Mouse (Mus musculus) liver, postnatal 0 days (tissue): ENCODE data around the gene Ankub1. TPM values are rescaled to one million over a fixed set of nuclear protein-coding genes. Genes with fewer than 3 reads are reported as not detected.

Experiments used
- ATAC-seq: fragments of 200-750 bp; cut with Nextera tagmentation; 2 replicates; pipeline ENCODE4 v1.8.0; 2017; ENCODE audit warnings: mild to moderate bottlenecking, moderate library complexity
- DNase-seq: peaks from one replicate; pipeline ENCODE4 v3.0.0-alpha.2; 2016
- H3K27ac ChIP-seq: fragments of 300-500 bp; sonication (generic); 2 replicates; pipeline ENCODE4 v1.5.1; 2014; ENCODE audit warnings: antibody characterized with exemption, moderate library complexity, mild to moderate bottlenecking, low read depth
- H3K27me3 ChIP-seq: fragments of 300-500 bp; sonication (generic); 2 replicates; pipeline ENCODE4 v1.6.1; 2014; ENCODE audit warnings: low read length, control low read depth, mixed read lengths; ENCODE audit not compliant: insufficient read depth
- H3K36me3 ChIP-seq: fragments of 300-500 bp; sonication (generic); replicated peaks from 2 replicates; pipeline ENCODE4 v1.6.1; 2014; ENCODE audit warnings: mild to moderate bottlenecking, control low read depth, low read length, moderate library complexity, mixed read lengths; ENCODE audit not compliant: insufficient read depth
- H3K4me1 ChIP-seq: fragments of 300-500 bp; sonication (generic); 2 replicates; pipeline ENCODE4 v1.6.1; 2014; ENCODE audit warnings: antibody characterized with exemption, mild to moderate bottlenecking, control low read depth; ENCODE audit not compliant: insufficient read depth
- H3K4me2 ChIP-seq: fragments of 300-500 bp; sonication (generic); 2 replicates; pipeline ENCODE4 v1.6.1; 2014; ENCODE audit warnings: low read depth, mild to moderate bottlenecking, low read length, moderate library complexity, mixed read lengths
- H3K4me3 ChIP-seq: fragments of 300-500 bp; sonication (generic); 2 replicates; pipeline ENCODE4 v1.5.1; 2014; ENCODE audit warnings: low read depth, low read length
- H3K9ac ChIP-seq: fragments of 300-500 bp; sonication (generic); replicated peaks from 2 replicates; pipeline ENCODE4 v1.6.1; 2014; ENCODE audit warnings: mild to moderate bottlenecking, moderate library complexity
- H3K9me3 ChIP-seq: fragments of 300-500 bp; sonication (generic); 2 replicates; pipeline ENCODE4 v1.6.1; 2016; ENCODE audit warnings: mild to moderate bottlenecking, control low read depth, low read length, mixed read lengths
- CTCF ChIP-seq: sonication (generic); IDR thresholded peaks from 2 replicates; pipeline ENCODE4 v1.5.1; 2016; ENCODE audit warnings: antibody characterized with exemption, low read depth
- EP300 ChIP-seq: IDR thresholded peaks from 2 replicates; pipeline ENCODE4 v1.6.1; 2016; ENCODE audit warnings: antibody characterized with exemption, low read depth, mild to moderate bottlenecking
- WGBS: fragments of 180-500 bp; shearing (Covaris S2); extraction: QIAGEN DNeasy Blood & Tissue Kit; methylation state at CpG from one replicate; pipeline ENCODE4 v1.1.7; 2014; ENCODE audit not compliant: insufficient replicate concordance; 5-methylcytosine and 5-hydroxymethylcytosine counted together
- polyA plus RNA-seq: library from polyadenylated mRNA; unstranded; fragments of >200 nt; fragmentation: Nextera tagmentation; extraction: Ambion mirVana; gene quantifications from 2 replicates; pipeline ENCODE4 v1.2.1, GENCODE M21; 2015

Gene Ankub1
- polyA plus RNA-seq, 1 experiment from 2014 or later, result 0.11 TPM

GRCm38 (mm10) chr3:57714151-57714550 lies 21.6 kb upstream of the Ankub1 start:
- DNase-seq, result no peak
- Histone ChIP-seq H3K4me3 (no peak overlapping the region), H3K36me3 (no peaks in the 10 kb centered on the region), H3K27ac (peak overlapping the region; percentile 44), H3K4me1 (no peaks in the 10 kb centered on the region), H3K27me3 (no peaks in the 10 kb centered on the region), H3K4me2 (peak overlapping the region; percentile 24; the same call in 1 of the 2 replicates), H3K9ac (no peak overlapping the region), H3K9me3 (no peaks in the 10 kb centered on the region)
- TF ChIP-seq CTCF (no peak), EP300 (no peak)
- 0 out of 2 replicates have a peak, but pooled peaks have one; percentile 64 for ATAC-seq
- WGBS, result 64% methylated on average over 6 of the region's 6 CpGs

- H3K4me2 ChIP-seq, result 0 out of 2 replicates have a peak overlapping the region, but pooled peaks have one; percentile 11
- no peaks in the 10 kb centered on the region for H3K36me3 ChIP-seq
- peak; percentile 95 for ATAC-seq
- H3K4me1 ChIP-seq, result no peaks in the 10 kb centered on the region
- no peaks in the 10 kb centered on the region for H3K9me3 ChIP-seq
- H3K4me3 ChIP-seq, result no peak overlapping the region
- H3K27ac ChIP-seq, result peak overlapping the region; percentile 96
- no peaks in the 10 kb centered on the region for H3K27me3 ChIP-seq
- peak; percentile 21 for DNase-seq
- WGBS, result 59% methylated on average over 9 of the region's 9 CpGs
- TF ChIP-seq EP300, result no peak
- no peak for TF ChIP-seq CTCF
- H3K9ac ChIP-seq, result peak overlapping the region; percentile 45; the same call in 1 of the 2 replicates
These were observed 4.2 kb upstream of the Ankub1 start for GRCm38 (mm10) chr3:57696779-57697178.

GRCm38 (mm10) chr3:57696249-57696648 lies 3.6 kb upstream of the Ankub1 start:
- ATAC-seq (no peak), DNase-seq (no peak)
- H3K9me3 ChIP-seq, result no peaks in the 10 kb centered on the region
- H3K27me3 ChIP-seq, result no peaks in the 10 kb centered on the region
- WGBS, result 56% methylated on average over 4 of the region's 4 CpGs
- TF ChIP-seq CTCF, result no peak
- TF ChIP-seq EP300, result no peak
- H3K4me1 ChIP-seq, result no peaks in the 10 kb centered on the region
- H3K9ac ChIP-seq, result peak overlapping the region; percentile 45; the same call in 1 of the 2 replicates
- no peak overlapping the region for H3K4me3 ChIP-seq
- H3K36me3 ChIP-seq, result no peaks in the 10 kb centered on the region
- H3K4me2 ChIP-seq, result peak overlapping the region; percentile 11; the same call in 1 of the 2 replicates
- peak overlapping the region; percentile 96 for H3K27ac ChIP-seq

- Histone ChIP-seq H3K4me3 (no peak overlapping the region), H3K27me3 (no peaks in the 10 kb centered on the region), H3K36me3 (no peaks in the 10 kb centered on the region), H3K4me1 (no peaks in the 10 kb centered on the region), H3K4me2 (no peak overlapping the region), H3K9ac (no peak overlapping the region), H3K9me3 (no peaks in the 10 kb centered on the region), H3K27ac (no peak overlapping the region)
- ATAC-seq (no peak), DNase-seq (no peak)
- TF ChIP-seq EP300 (no peak), CTCF (no peak)
- WGBS, result 56% methylated on average over 4 of the region's 4 CpGs
These were observed 827 bp downstream of the Ankub1 start for GRCm38 (mm10) chr3:57691772-57692171.

GRCm38 (mm10) chr3:57677786-57678185 lies 14.8 kb downstream of the Ankub1 start:
- H3K4me1 ChIP-seq, result no peaks in the 10 kb centered on the region
- no peak overlapping the region for H3K4me2 ChIP-seq
- H3K36me3 ChIP-seq, result no peaks in the 10 kb centered on the region
- H3K27ac ChIP-seq, result no peak overlapping the region
- no peaks in the 10 kb centered on the region for H3K9me3 ChIP-seq
- H3K4me3 ChIP-seq, result no peak overlapping the region
- DNase-seq (no peak), ATAC-seq (no peak)
- H3K9ac ChIP-seq, result no peak overlapping the region
- H3K27me3 ChIP-seq, result no peaks in the 10 kb centered on the region
- TF ChIP-seq EP300 (no peak), CTCF (no peak)

- Histone ChIP-seq H3K27ac (no peak overlapping the region), H3K4me3 (no peak overlapping the region), H3K27me3 (no peaks in the 10 kb centered on the region), H3K9me3 (no peaks in the 10 kb centered on the region), H3K9ac (no peak overlapping the region), H3K4me2 (no peak overlapping the region), H3K36me3 (no peaks in the 10 kb centered on the region), H3K4me1 (no peaks in the 10 kb centered on the region)
- DNase-seq, result no peak
- no peak for ATAC-seq
- TF ChIP-seq CTCF (no peak), EP300 (no peak)
- 70% methylated on average over 2 of the region's 2 CpGs for WGBS
These were observed 18.5 kb downstream of the Ankub1 start for GRCm38 (mm10) chr3:57674075-57674474.

- DNase-seq (peak; percentile 22), ATAC-seq (no peak)
- Histone ChIP-seq H3K9me3 (no peaks in the 10 kb centered on the region), H3K4me1 (no peaks in the 10 kb centered on the region), H3K27ac (no peak overlapping the region), H3K4me2 (no peak overlapping the region), H3K27me3 (no peaks in the 10 kb centered on the region), H3K36me3 (no peaks in the 10 kb centered on the region), H3K9ac (no peak overlapping the region), H3K4me3 (no peak overlapping the region)
- WGBS, result 60% methylated on average over 4 of the region's 4 CpGs
- TF ChIP-seq EP300 (no peak), CTCF (no peak)
These were observed 19.0 kb downstream of the Ankub1 start for GRCm38 (mm10) chr3:57673586-57673985.
